Mouse (Mus musculus): ENCODE results near the gene Hpn.

The Hpn gene

DNA sequence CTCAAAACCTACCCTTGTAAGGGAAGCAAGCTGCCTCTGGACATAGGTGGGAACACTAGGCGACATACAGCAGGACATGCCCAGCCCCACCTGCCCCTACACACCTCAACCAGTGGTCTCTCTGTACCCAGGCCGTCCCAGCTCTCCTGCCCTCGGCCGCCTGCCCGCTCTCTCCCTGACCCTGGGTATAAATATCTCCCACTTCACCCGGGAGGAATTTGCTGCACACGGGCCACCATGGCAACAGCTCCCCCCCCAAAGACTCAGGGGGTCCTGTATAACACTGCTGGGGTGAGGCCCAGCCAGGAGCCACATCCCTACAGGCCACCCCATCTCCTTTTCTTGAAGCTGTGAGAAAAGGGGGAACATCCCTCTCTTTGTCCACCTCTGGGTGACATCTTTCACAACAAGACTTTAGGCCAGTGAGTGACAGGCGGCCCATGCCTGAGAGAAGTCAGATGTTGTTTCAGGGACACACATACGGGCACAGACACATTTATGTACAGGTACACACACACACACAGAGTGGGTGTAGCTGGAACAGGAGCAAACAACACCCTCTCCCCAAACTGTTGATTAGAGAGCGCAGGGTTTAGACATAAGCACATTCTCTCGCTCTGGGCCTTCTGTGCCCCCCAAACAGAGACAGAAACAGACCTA, 60.3 kb downstream of the Hpn start:
- no peak for DNase-seq (ENCODE audit: low spot score in 2 of 2)

DNA sequence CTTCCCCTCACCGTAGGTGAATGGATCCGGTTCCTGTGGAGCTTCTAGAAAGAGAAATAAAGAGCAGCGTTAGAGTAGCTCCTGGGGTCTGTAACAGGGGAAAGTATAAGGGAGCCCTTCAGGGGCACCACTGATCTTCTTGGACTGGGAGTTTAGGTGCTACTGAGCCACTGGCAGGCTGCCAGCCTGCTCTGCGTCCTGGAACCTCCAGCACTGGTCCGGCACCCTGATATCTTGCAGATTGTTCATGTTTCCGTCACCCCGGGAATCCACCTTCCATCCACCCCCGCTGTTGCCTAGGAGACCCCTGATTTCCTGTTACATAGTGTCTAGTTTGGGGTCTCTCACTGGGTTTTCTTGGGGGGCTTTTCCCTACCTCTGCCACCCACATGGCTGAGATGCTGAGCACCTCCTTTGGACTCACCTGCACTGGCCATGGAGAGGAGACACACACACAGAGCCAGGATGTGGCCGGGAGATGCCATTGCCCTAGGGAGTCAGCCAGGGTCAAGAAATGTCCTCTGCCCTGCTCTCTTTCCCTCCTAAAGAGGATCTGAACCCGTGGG, 61.1 kb downstream of the Hpn start:
- DNase-seq (ENCODE audit: low spot score in 2 of 2), result peak; percentile 44 to 65

DNA sequence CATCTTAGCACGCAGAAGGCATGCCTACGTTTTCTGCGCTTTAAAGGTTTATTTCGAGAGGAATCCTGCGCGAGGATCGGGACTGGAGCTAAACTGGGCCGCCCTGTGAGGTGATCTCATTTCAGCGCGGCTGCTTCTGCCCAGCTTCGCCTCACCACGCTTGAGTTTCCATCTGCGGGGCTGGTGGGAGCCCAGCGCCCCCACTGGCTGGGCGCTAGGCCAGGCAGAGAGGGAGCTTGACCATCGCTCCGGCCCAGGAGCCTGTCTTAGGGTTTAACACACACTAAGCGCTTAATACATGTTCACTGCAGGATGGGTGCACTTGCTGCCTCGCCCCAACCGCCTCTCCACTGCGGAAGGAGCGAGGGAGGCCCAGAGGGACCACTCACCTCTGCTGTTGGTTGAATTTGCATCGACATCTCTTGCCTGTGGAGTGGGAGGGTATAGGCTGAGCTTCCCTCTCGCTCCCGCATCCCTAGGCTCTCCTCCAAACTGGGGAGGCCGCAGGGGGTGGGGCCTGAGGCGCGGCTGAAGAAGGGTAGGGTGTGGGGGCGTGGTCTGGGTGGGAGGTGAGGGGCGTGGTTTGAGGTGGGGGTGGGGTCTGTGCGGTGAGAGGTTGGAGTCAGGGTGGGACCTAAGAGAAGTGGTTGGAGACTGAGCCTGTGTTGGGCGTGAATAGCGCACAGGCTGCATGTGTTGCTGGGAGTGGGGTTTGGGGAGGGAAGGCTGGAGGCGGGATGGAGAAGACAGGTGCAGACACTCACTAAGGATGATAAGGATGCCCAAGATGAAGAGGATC, 62.3 kb downstream of the Hpn start:
- DNase-seq (ENCODE audit: low spot score in 2 of 2), result peak; percentile 81 to 89

GRCm38 (mm10) chr7:31052251-31052635, 62.8 kb downstream of the Hpn start:
- DNase-seq (ENCODE audit: low spot score in 2 of 2), result peak in 1 of 2 experiments; percentile 40

DNA sequence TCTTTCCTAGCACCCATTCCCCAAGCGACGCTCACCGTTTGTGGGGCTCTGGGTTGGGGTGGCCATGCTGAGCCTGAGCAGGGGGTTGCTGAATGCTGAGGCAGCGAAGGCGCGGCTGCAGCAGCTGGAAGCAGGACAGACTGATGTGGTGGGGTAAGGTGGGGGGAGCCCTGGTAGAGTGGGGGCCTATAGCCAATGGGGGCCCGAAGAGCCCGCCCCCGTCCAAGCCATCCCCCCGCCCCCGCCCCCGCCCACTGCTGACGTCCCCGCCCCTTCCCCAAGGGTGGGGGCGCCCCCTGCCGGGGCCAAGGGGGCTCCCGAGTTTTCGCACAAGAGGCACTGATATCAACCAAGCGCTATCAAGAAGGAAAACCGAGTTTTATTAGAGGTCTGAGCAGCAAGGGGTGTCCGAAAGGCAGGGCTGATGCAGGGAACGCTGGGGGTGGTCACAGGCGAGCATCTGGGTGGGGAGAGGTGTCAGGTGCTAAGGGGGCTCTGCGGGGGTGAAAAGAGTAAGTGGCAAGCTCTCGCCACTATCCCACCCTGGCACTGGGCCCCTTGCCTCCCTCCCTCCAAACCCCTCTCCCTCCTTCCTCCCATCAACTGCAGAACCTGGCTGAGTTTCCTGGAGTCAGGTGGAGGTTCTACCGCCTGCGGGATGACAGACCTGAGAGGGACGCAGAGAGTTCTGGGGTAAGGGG, 63.6 kb downstream of the Hpn start, which contains the start of gene Fxyd7:
TSS of gene Fxyd7 (minus strand) at position 147 of the 701 bp plus-strand sequence.
- peak; percentile 74 for DNase-seq (ENCODE audit: low spot score in 2 of 2)

DNA sequence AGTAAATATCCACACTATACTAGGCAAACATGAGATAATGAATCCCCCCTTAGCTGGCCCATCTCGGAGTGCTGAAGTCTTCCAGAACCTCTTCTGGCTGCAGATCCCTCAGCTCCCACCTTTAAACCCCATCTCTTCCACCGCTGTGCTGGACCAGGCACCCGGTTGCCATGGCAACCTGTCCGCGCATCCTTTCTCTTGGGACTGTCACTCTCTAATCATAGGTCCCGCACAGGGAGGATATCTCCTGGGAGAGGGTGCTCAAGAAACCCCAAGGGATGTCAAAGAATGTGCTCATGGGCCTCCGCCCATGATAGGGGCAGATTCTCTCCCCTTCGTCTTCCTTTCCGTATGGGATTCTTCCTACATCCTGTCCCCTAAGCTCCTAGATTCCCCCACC, 64.2 kb downstream of the Hpn start:
- peak; percentile 75 to 86 for DNase-seq (ENCODE audit: low spot score in 2 of 2)

- peak; percentile 36 to 49 for DNase-seq (ENCODE audit: low spot score in 2 of 2)
Observed at GRCm38 (mm10) chr7:31050487-31050886, 64.6 kb downstream of the Hpn start.

DNA sequence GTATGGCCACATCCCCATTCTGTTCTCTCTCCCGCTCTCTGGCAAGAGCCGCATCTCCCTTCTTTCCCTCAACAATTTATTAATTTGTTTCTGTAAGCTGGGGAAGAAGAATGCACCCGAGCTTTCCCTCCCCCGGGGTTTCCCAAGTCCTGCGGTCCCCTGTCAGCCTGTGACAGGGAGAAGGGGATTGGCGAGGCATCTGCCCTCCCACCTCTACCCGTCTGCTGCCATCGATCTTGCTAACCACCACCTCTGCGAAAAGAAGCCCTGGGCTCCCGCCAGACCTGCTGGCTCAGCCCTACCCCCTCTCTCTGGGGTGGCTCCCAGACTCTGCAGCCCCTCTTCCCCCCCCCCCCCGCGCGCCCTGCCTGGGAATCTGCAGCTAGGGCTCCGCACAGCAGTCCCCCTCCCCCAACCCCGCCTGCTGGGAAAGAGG, 65.2 kb downstream of the Hpn start:
- peak; percentile 80 to 82 for DNase-seq (ENCODE audit: low spot score in 2 of 2)

DNA sequence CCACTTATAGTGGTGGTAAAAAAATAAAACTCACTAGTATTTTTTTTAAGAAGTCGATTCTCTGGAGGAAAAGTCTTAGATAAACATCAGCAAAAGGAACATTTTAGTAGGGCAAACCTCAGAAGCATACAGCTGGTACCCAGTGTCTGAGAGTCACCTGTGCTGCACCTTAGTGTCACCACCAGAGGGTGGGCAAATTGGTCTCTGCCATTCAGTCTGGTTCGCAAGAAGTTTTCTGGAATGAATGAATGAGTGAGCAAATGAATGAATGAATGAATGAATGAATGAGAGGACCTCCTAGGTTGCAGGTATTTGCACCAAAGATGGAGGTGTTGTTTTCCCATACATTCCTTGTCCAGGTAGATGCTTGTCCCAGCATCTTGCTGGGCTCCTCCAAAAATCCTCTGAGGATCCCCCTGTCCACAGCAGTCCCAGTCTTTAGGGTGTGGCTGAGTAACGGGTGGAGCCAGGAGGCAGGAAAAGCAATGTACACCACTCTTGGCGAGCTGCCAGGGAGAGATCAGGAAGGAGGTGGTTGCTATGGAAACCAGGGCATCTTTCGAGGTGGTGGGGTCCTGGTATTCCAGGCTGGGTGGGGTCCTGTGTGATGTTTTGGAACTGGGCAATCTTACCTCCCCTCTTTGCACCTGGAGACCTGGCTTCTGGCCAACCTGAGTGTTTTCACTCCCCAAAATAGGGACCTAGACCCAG, 65.8 kb downstream of the Hpn start:
- peak; percentile 82 to 86 for DNase-seq (ENCODE audit: low spot score in 2 of 2)

Data from right cerebral cortex, postnatal 10 days (tissue).